23 mouse cellular contexts compared by ENCODE assay signal in the genomic region with DNA sequence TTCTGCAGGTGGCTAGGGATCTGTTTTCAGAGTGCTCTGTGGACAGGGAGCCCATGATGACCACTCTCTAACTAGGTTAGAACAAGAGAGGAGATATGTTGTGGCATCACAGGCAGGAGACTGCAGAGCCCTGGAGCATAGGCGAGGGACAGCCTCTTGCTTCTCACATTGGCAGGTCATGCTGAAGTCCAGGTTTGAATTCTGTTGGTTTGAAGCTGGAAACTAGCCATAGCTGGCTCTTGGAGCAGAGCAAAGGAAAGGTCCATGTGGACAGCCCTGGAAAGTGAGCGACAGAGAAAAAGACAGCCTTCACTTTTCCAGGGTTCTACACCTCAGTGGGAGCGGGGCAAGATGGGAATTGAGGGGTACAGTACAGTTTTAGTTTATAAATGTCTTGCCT.
"Had no signal": no experiment of that assay in that cellular context is flagged by ENCODE, and none has a peak within 500 bp of the region (broad histone marks: within the 10 kb centered on the region; RNA-seq: fewer than 3 reads in every experiment).

No protein-coding gene starts in this region.

- H3K9ac ChIP-seq: heart, embryonic 12.5 days; hindbrain, embryonic 12.5 days; hindbrain, embryonic 14.5 days; intestine, embryonic 15.5 days; limb, embryonic 12.5 days; liver, embryonic 13.5 days; liver, embryonic 15.5 days had no signal

- H3K4me2 ChIP-seq: heart, embryonic 12.5 days; hindbrain, embryonic 12.5 days; hindbrain, embryonic 14.5 days; intestine, embryonic 15.5 days; limb, embryonic 12.5 days; liver, embryonic 11.5 days; liver, embryonic 13.5 days; liver, embryonic 15.5 days had no signal

- H3K27me3 ChIP-seq: heart, embryonic 12.5 days; hindbrain, embryonic 12.5 days; intestine, embryonic 15.5 days; limb, embryonic 12.5 days had no signal

- H3K4me3 ChIP-seq: heart, embryonic 10.5 days; heart, embryonic 12.5 days; hindbrain, embryonic 10.5 days; hindbrain, embryonic 12.5 days; intestine, embryonic 15.5 days; layer of hippocampus, adult 2 months; left cerebral cortex, adult 2 months; limb, embryonic 10.5 days; limb, embryonic 12.5 days; liver, embryonic 13.5 days; liver, embryonic 15.5 days had no signal

- DNase-seq: gastrocnemius, postnatal 14 days; heart, adult 18-20 months; heart, postnatal 10 days; heart, postnatal 4 days; kidney, adult 18-20 months; liver, embryonic 13.5 days had no signal

- ATAC-seq: forebrain, embryonic 16.5 days; hindbrain, embryonic 16.5 days; inflammation-experienced regulatory T-cells, adult 6 months; intestine, embryonic 15.5 days; intestine, postnatal 0 days had no signal

- H3K27ac ChIP-seq: heart, embryonic 10.5 days; hindbrain, embryonic 10.5 days; hindbrain, embryonic 12.5 days; hindbrain, embryonic 14.5 days; intestine, embryonic 15.5 days; kidney, postnatal 0 days; layer of hippocampus, adult 2 months; left cerebral cortex, adult 2 months; limb, embryonic 10.5 days; limb, embryonic 12.5 days; liver, embryonic 15.5 days had no signal

- H3K36me3 ChIP-seq: hindbrain, embryonic 12.5 days; liver, embryonic 15.5 days had no signal

- H3K9me3 ChIP-seq: heart, embryonic 10.5 days; hindbrain, embryonic 12.5 days; intestine, embryonic 15.5 days; limb, embryonic 10.5 days; liver, embryonic 13.5 days; liver, embryonic 15.5 days had no signal
